ENCODE assay signal across 25 mouse cellular contexts in the genomic region with DNA sequence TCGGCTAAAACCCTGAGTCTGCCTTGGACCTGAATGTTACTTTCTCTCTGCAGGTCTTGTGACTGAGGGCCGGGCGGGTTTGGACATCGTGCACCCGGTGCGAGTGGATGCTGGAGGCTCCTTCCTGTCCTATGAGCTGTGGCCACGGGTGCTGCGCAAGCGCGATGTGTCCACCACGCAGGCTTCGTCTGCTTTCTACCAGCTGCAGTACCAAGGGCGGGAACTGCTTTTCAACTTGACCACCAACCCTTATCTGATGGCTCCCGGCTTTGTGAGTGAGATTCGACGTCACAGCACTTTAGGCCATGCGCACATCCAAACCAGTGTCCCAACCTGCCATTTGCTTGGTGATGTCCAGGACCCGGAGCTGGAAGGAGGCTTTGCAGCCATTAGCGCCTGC. TPM values are rescaled to one million over a fixed set of nuclear protein-coding genes. Genes with fewer than 3 reads are reported as not detected.
DNase-seq lines count a peak whose midpoint lies in the region; ATAC-seq and TF ChIP-seq lines count a peak whose summit lies in the region.
"Had no signal": no experiment of that assay in that cellular context is flagged by ENCODE, and none has a peak within 500 bp of the region (broad histone marks: within the 10 kb centered on the region; RNA-seq: fewer than 3 reads in every experiment).

No protein-coding gene starts in this region.

- peak; percentile 60 for DNase-seq in midbrain, embryonic 11.5 days (ENCODE audit: low spot score, missing footprints)
- no peak for DNase-seq in midbrain, postnatal 0 days (ENCODE audit: low spot score)
- peak; percentile 11 for DNase-seq in R1 (ENCODE audit: low read depth, low spot score)
- no peak for DNase-seq in cerebellum, adult 9-10 months
- DNase-seq: adrenal gland, adult 8-10 months; adrenal gland, postnatal 14 days; adrenal gland, postnatal 36 days; cerebellum, adult 11-12 months; cerebellum, adult 2 months; cerebellum, adult 9-11 months; cerebellum, postnatal 36 days; embryo, embryonic 11 days had no signal

- H3K4me3 ChIP-seq in midbrain, embryonic 11.5 days (ENCODE audit: low read depth, low read length) = no peak overlapping the region
- no peak overlapping the region for H3K4me3 ChIP-seq in midbrain, postnatal 0 days (ENCODE audit: low read depth, low read length)
- peak overlapping the region; percentile 35; the same call in 1 of the 2 replicates for H3K4me3 ChIP-seq in E14TG2a.4 (replicated peaks; ENCODE audit: low read length)
- H3K4me3 ChIP-seq: embryonic facial prominence, embryonic 13.5 days; embryonic facial prominence, embryonic 15.5 days; erythroblast, embryonic 14.5 days; forebrain, embryonic 10.5 days; forebrain, embryonic 12.5 days had no signal

- ATAC-seq in midbrain, embryonic 11.5 days (ENCODE audit: low FRiP score) = no peak
- ATAC-seq in midbrain, postnatal 0 days (ENCODE audit: low FRiP score) = no peak
- ATAC-seq in frontal cortex, adult (ENCODE audit: low TSS enrichment) = no peak
- ATAC-seq: activated CD4-positive, CD25-positive, alpha-beta regulatory T cell, adult 4 months; forebrain, embryonic 14.5 days; forebrain, embryonic 16.5 days; Patski had no signal

- no peaks in the 10 kb centered on the region for H3K4me1 ChIP-seq in midbrain, embryonic 11.5 days (ENCODE audit: control insufficient read depth, insufficient read depth, low read length)
- no peaks in the 10 kb centered on the region for H3K4me1 ChIP-seq in midbrain, postnatal 0 days (ENCODE audit: insufficient read depth, low read length)
- H3K4me1 ChIP-seq in E14TG2a.4 (replicated peaks; ENCODE audit: low read depth, low read length) = peaks cover 16% of the 10 kb centered on the region
- H3K4me1 ChIP-seq: embryonic facial prominence, embryonic 13.5 days; embryonic facial prominence, embryonic 15.5 days; forebrain, embryonic 10.5 days; forebrain, embryonic 12.5 days had no signal

- no peak overlapping the region for H3K4me2 ChIP-seq in midbrain, embryonic 11.5 days
- H3K4me2 ChIP-seq in midbrain, postnatal 0 days (ENCODE audit: low read depth, low read length, poor library complexity, severe bottlenecking) = no peak overlapping the region
- H3K4me2 ChIP-seq: embryonic facial prominence, embryonic 13.5 days; embryonic facial prominence, embryonic 15.5 days; forebrain, embryonic 12.5 days had no signal

- TF ChIP-seq CTCF in midbrain, postnatal 0 days (IDR thresholded peaks at IDR 0.05) = no peak
- TF ChIP-seq CTCF in E14TG2a.4 (conservative IDR thresholded peaks at IDR 0.05; ENCODE audit: low read length) = no peak

- no peak overlapping the region for H3K9ac ChIP-seq in midbrain, embryonic 11.5 days (ENCODE audit: low read length)
- H3K9ac ChIP-seq in midbrain, postnatal 0 days (replicated peaks; ENCODE audit: low read length, poor library complexity, severe bottlenecking) = no peak overlapping the region
- H3K9ac ChIP-seq: embryonic facial prominence, embryonic 13.5 days; embryonic facial prominence, embryonic 15.5 days; forebrain, embryonic 12.5 days had no signal

- H3K36me3 ChIP-seq in midbrain, embryonic 11.5 days (ENCODE audit: control insufficient read depth, insufficient read depth, low read length) = peaks cover 9% of the 10 kb centered on the region
- peaks cover 3% of the 10 kb centered on the region for H3K36me3 ChIP-seq in midbrain, postnatal 0 days (ENCODE audit: insufficient read depth, low read length)
- no peaks in the 10 kb centered on the region for H3K36me3 ChIP-seq in E14TG2a.4 (ENCODE audit: insufficient read depth, low read length)
- H3K36me3 ChIP-seq: G1E had no signal

- 97% methylated on average over 19 of the region's 19 CpGs for WGBS in midbrain, embryonic 11.5 days
- WGBS in midbrain, postnatal 0 days = 98% methylated on average over 19 of the region's 19 CpGs

- no peak overlapping the region for H3K27ac ChIP-seq in midbrain, embryonic 11.5 days (ENCODE audit: low read depth, low read length)
- no peak overlapping the region for H3K27ac ChIP-seq in midbrain, postnatal 0 days (ENCODE audit: low read depth, low read length)
- H3K27ac ChIP-seq: embryonic facial prominence, embryonic 13.5 days; embryonic facial prominence, embryonic 15.5 days; forebrain, embryonic 10.5 days; forebrain, embryonic 12.5 days had no signal

- no peaks in the 10 kb centered on the region for H3K9me3 ChIP-seq in midbrain, embryonic 11.5 days (ENCODE audit: control insufficient read depth, low read length)
- no peaks in the 10 kb centered on the region for H3K9me3 ChIP-seq in midbrain, postnatal 0 days (ENCODE audit: low read length)
- H3K9me3 ChIP-seq in E14TG2a.4 (ENCODE audit: low read length) = no peaks in the 10 kb centered on the region
- H3K9me3 ChIP-seq: embryonic facial prominence, embryonic 13.5 days; embryonic facial prominence, embryonic 15.5 days; forebrain, embryonic 10.5 days; forebrain, embryonic 12.5 days had no signal

- no peaks in the 10 kb centered on the region for H3K27me3 ChIP-seq in midbrain, embryonic 11.5 days (ENCODE audit: control insufficient read depth, insufficient read depth, low read length)
- H3K27me3 ChIP-seq in midbrain, postnatal 0 days (ENCODE audit: insufficient read depth, low read length) = no peaks in the 10 kb centered on the region
- H3K27me3 ChIP-seq in E14TG2a.4 (ENCODE audit: insufficient read depth, low read length) = peaks cover 27% of the 10 kb centered on the region
- H3K27me3 ChIP-seq: embryonic facial prominence, embryonic 13.5 days; embryonic facial prominence, embryonic 15.5 days; forebrain, embryonic 12.5 days; Patski had no signal

RNA-seq across cellular contexts. Expression of a gene that starts 8.6 kb away (rescaled TPM):
- polyA plus RNA-seq in midbrain, embryonic 11.5 days (2014; fragmentation: Nextera tagmentation; extraction: Ambion mirVana) = 11.4 and 11.5 TPM in 2 replicates
- 8.9 and 12.5 TPM in 2 replicates for total RNA-seq in midbrain, postnatal 0 days (2014; rRNA removed)
- polyA plus RNA-seq in midbrain, postnatal 0 days (2015; fragmentation: Nextera tagmentation; extraction: Ambion mirVana) = 2.5 and 3.1 TPM in 2 replicates
- total RNA-seq: common myeloid progenitor, adult 5-6 weeks; G1E had no signal
- polyA plus RNA-seq: activated CD4-positive, CD25-positive, alpha-beta regulatory T cell, adult 4 months; G1E had no signal

RNA-seq across cellular contexts. Expression of a gene that starts 56.8 kb away (rescaled TPM):
- polyA plus RNA-seq in midbrain, embryonic 11.5 days (2014; fragmentation: Nextera tagmentation; extraction: Ambion mirVana) = 573 and 605 TPM in 2 replicates
- total RNA-seq in midbrain, postnatal 0 days (2014; rRNA removed) = 241 and 283 TPM in 2 replicates
- polyA plus RNA-seq in midbrain, postnatal 0 days (2015; fragmentation: Nextera tagmentation; extraction: Ambion mirVana) = 652 and 688 TPM in 2 replicates

Comparison
In these comparisons a context has a peak if more than half of its experiments do, and no peak if none do; other contexts are left out.
1. DNase-seq: peak in midbrain, embryonic 11.5 days (single experiment) and R1 (single experiment); none in midbrain, postnatal 0 days (single experiment) and cerebellum, adult 9-10 months (single experiment).